Mouse (Mus musculus) embryonic stem cell, embryonic (primary cell): ENCODE data around the gene Mbl1.

ENCODE experiments used
- CTCF ChIA-PET, 4 experiments: fragments of 300-600 bp in 2 of 4; fragments of 350-600 bp in 2 of 4; sonication (Branson Sonifier 250); formaldehyde crosslinking; loops; one replicate each; lab custom pipeline; 2022; ENCODE audit warnings: inconsistent platforms in 2 of 4; lab: Charles Lee
- POLR2A ChIA-PET, 4 experiments: fragments of 300-600 bp in 2 of 4; fragments of 350-600 bp in 2 of 4; sonication (Branson Sonifier 250); formaldehyde crosslinking; loops; one replicate each; lab custom pipeline; 2022; ENCODE audit warnings: antibody characterized with exemption in 4 of 4, inconsistent platforms in 1 of 4; lab: Charles Lee

The Mbl1 gene

GRCm38 (mm10) chr14:41170514-41170913, 19.3 kb downstream of the Mbl1 start:
- CTCF ChIA-PET = interaction anchor here in 1 of 4 experiments (0.6 kb wide), 1 partner anchor 8 kb away, joined by 3 read pairs; no protein-coding TSS in a partner anchor
- POLR2A ChIA-PET = no interaction called here

DNA sequence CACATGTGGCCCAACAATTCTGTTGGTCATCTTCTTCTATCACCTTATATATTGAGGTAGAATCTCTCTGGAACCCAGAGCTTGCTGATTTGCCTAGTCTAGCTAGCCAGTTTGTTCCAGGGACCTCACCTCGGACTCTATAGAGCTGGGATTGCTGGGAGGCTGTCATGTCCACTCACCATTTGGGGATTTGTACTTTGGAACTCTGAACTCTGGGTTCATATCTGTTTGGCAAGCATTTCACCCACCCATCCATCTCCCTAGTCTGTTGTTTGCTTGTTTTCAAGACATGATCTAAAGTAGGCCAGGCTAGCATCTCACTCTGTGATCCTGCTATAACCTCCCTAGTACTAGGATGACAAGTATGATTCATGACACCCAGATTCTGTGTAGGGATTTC, 23.5 kb downstream of the Mbl1 start:
- ChIA-PET POLR2A (no interaction called here), CTCF (no interaction called here)

DNA sequence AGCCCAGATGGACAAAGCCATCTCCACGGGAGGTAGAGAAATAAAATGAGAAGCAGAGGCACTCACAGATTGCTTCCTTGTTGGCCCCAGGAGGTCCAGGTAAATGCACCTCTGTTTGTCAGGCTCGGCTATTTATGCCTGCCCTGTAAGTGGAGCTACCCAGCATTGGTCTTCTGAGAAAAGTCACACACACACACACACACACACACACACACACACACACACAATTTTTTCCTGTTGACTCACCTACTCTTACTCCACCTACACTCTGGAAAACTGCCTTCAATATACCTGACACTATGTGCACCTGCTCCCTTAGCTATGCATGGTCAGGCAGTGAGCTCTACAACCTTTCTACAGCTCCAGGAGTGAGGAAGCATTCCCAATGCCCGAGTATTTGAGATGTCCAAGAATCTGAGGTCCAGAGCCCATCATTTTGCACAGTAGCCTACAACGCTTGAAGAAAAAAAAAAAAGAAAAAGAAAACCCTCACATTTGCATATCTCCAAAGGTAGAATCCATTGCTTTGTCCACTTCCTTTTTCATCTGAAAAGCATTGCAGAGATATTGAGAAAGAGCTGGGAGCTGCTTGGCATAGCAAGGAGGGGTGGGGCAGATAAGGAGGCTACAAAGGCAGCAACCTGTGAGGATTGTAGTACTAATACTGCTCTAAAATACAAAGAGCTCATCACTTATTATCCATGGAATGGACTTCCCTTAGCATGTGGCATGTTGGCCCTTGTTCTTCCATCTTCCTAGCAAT, 34.0 kb downstream of the Mbl1 start, which contains the start of gene Sftpd:
Sftpd (minus strand) TSS at position 91 of the 763 bp plus-strand sequence.
- POLR2A ChIA-PET = interaction anchor here in 1 of 4 experiments (0.8 kb wide), 1 partner anchor 12 kb away, joined by 3 read pairs; no protein-coding TSS in a partner anchor
- CTCF ChIA-PET = no interaction called here

DNA sequence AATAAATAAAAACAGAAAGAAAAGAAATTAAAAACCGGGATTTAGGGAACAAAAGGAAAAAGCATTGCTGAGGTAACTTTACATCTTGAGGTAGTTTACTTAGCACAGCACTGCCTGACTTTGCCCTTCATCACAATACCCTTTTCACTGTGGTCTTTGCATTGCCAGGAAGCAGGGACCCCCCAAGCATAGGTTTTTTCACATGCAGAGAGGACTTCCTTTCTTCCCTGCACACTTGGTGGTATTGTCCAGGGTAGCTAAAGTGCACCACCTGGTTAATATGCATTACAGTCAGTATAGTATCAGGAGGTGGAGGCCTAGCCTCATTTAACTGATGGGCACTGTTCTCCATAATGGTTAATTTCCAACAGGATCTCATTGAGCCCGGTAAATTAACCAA, 38.2 kb downstream of the Mbl1 start:
- ChIA-PET CTCF (no interaction called here), POLR2A (no interaction called here)

DNA sequence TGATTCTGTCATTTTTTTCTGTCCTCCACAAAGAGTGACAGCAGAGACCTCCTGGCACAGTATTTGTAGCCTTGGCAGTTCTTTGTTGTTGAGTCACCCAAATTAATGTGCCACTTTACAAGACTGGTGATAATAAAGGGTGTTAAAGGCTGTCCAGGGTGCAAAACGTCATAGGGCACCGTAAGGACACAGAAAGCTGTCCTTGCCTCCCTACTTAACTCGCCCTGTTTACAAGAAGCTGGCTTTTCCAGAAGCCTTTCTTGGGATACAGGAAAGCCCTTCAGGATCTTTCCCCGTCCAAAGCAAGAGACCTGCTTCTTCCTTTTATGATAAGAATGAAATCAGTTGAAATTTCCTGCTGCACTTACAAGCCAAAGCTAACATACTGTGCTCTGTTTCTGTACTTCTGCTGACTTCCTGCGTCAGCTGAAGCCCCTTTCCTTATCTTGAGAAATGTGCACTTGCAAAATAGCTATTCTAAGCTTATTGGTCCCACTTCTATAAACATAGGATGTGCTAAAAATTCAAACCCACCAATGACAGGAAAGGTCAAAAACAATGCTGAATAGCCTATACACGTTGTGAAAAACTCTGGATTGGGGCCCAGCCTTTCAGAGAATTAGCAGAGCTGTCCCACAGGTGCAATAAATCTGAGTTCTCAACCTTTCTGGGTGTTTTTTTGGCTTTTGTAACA, 46.9 kb downstream of the Mbl1 start:
- ChIA-PET CTCF (no interaction called here), POLR2A (no interaction called here)
